Mouse (Mus musculus): Measurements from ENCODE around the gene Gnl2.

GRCm38 (mm10) chr4:125099458-125099857 is 83.1 kb downstream of the Gnl2 start:
- TF ChIP-seq CHD1 (IDR thresholded peaks at IDR 0.05; ENCODE audit: low read depth, low read length) (no peak), POLR2A (IDR thresholded peaks at IDR 0.05; ENCODE audit: low read depth, low read length) (no peak), TBP (conservative IDR thresholded peaks at IDR 0.05; ENCODE audit: low read depth, low read length) (no peak), KAT2A (IDR thresholded peaks at IDR 0.05; ENCODE audit: insufficient replicate concordance, low read length) (no peak), CTCF (conservative IDR thresholded peaks at IDR 0.05 in 1 of 2, IDR thresholded peaks at IDR 0.05 in 1 of 2; ENCODE audit: low read depth in 2 of 2, low read length in 2 of 2) (peak; percentile 85 to 91), UBTF (IDR thresholded peaks at IDR 0.05; ENCODE audit: low read depth, low read length) (no peak), NELFE (IDR thresholded peaks at IDR 0.05; ENCODE audit: low read depth, low read length) (no peak; the same call in 1 of the 2 replicates)
